Mouse (Mus musculus) thymus, postnatal 10 days (tissue): ENCODE results near the gene Htr3b.
A peak's percentile ranks its signal among the peaks of the same experiment; 100 is the strongest.

ENCODE experiments used
- DNase-seq, 2 experiments: peaks; one replicate each; pipeline ENCODE4 v3.0.0; 2021; ENCODE audit warnings: low spot score in 2 of 2

Gene Htr3b

DNA sequence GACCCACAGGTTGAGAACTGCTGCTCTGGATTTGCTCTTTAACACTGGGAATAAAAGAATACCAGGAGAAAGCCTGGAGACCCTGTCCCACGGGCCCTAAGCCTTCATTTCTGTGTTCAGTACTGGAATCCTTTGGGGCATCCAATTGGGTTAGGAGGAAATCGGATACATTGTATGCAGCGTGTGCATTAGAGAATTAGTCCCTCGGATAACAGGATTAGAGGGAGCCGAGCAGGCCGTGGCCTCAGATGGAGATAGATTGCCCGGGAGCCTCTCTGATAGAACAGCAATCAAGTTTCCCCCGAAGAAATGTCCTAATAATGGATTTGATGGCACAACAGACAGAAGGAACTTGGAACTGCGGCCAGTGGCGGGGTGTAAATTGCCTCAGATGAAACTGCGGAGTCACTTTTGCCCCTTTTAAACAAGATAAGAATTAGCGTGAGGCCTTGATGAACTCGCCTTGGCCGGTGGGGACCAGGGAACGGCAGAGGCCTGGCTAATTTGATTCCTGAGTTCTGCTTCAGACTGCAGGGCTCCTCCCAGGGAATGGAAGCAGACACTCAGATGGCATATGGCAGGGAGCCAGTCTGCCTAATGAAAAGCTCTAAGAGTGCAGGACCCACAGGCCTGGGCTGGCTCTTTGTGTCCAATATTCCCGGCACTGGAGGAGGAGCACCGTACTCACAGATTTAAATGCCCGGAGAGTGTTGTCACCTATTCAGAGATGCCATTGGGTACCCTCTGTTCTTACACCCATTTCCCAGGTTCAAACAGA is 48.6 kb downstream of the Htr3b start:
- DNase-seq = no peak

DNA sequence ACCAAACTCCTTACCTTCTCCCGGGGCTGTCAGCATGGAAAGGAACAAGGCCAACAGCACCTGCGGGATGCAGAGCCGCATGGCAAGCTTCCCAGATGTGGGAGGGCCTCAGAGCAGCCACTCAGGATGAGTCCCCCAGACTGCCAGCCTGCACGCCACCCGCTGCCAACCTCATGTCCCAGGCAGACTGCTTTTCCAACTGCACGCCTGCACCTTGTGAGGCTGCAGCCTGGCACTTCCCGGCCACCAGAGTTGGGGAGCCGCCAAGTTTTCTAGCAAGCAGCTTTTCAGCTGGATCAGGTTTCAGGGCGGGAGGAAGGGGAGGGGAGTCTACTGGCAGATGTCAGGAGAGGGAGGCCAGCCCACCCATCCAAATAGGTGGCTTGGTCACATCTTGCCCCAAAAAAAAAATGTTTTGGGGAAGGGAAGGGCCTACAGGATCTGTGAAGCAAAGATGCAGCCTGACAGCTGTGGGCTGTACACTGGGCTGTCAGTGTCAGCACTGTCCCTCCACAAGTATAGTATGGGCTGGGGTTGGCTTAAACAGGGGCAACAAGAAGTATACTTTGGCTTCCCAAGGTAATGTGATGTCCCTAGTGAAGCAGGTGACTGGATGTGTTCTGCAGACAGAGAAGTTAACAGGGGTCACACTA is 53.8 kb downstream of the Htr3b start, which contains the start of gene Htr3a:
TSS of gene Htr3a (minus strand) at position 215 of the 653 bp plus-strand sequence.
- no peak for DNase-seq

DNA sequence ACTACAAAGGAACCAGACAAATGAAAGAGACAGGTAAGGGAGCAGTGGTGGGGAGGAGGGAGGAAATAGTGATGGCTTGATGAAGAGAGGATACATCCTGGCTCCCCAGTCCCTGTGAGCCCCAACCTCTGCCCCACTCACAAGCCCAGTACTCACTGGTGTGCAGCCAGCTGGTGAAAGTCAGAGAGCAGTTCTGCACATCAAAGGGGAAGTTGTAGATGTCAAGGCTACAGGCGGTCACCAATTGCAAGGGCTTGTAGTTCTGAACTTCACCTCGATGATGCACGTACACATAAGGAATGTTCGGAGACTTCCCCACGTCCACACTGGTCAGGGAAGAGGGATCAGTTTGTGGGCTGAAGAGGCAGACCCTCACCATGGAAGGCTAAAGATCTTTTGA is 60.4 kb downstream of the Htr3b start:
- no peak for DNase-seq

DNA sequence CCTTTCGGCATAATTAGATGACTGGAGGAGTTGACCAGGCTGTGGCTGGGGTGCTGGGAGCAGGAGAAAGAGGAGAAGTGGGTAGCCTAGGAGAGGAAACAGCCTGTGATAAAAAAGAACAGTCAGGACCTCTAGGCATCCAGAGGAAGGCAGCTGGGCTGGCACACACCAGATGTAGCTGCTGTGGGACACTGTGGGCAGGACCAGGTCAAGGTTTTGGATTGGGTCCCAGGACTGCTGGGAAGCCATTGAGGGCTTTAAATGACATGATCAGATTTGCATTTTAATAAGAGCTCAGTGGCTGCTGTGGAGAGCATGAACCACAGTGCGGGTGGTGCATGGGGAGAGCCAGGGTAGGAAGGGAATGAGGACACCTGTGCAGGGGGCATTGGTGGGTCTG is 61.0 kb downstream of the Htr3b start:
- DNase-seq = no peak

DNA sequence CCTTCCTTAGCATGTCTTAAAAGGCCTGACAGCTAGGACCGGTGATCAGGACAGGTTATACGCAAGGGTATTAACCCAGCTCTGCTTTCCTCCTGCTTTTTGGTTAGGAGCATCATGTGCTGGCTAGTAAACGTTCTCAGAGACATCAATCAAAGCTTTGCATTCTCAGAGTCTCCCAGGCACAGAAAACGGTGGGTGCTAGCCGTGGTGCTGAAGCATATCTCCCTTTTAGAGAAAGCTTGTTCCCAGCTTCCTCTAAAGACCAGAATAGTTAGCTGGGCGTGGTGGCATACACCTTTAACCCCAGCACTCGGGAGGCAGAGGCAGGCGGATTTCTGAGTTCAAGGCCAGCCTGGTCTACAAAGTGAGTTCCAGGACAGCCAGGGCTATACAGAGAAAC is 66.2 kb downstream of the Htr3b start:
- peak in 1 of 2 experiments; percentile 12 for DNase-seq

DNA sequence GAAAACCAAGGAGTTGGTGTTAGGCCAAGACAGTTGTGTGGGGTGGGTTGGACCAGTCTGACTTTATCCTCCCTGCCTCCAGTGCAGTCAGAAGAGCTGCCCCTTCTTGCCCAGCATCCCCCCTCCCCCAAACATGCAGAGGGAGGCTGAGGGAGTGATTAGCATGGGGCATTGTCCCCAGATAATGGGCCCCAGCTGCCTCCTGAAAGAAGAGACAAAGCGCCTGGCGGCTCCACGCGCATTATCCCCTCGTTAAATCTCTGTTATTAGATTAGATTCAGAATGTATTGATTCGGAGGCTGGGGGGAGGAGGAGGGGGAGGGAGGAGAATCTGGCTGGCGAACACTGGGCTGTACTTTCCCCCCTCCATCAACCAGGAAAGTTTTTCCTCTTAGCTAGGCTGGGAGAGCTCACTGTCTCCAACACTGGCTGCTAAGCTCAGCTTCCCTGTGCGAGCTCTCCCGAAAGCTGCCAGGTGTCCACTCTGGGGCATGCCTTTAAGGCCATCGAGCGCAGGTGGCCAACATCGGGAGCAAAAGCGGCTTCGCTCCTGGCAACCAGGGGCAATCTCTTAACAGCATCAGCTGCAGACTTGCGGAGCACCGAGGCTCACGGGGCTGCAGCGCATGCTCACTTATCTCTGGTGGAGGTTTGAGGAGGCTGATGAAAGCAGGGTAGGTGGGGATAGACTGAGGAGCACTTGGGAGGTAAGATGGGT is 68.8 kb downstream of the Htr3b start:
- no peak for DNase-seq

DNA sequence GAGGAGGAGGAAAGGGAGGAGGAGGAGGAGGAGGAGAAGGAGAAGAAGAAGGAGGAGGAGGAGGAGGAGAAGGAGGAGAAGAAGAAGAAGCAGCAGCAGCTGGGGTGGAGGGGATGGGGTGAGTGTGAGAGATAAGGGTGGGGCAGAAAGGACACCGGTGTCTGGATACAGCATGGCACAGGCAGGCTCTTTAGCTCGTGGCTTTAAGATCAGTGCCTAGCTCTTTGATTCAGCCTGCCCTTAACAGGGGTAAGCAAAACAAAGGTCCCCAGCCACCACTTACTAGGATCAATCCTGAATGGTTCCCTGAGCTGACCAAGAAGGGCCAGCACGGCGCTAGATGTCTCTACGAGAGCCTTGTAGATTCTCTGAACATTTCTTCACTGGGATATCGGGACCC is 70.0 kb downstream of the Htr3b start:
- DNase-seq = no peak

DNA sequence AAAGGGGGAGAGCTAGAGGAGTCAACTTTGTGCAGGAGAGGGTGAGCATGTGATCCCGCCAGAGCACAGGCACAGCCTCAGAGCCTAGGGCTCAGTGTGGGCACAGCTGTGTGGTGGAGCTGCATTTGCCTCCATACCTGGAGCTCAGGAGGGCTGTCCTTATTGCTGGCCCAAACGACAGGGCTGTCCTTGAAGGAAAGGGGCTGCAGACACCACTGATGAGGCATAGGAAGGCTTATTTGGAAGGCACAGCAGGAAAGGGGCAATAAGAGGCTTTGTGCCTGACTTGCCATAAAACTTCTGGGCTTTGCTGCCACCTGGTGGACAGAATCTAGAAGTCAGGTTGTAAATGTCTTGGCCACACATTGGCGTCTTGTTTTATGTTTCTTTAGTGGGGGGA is 70.8 kb downstream of the Htr3b start:
- DNase-seq = peak; percentile 14 to 64

DNA sequence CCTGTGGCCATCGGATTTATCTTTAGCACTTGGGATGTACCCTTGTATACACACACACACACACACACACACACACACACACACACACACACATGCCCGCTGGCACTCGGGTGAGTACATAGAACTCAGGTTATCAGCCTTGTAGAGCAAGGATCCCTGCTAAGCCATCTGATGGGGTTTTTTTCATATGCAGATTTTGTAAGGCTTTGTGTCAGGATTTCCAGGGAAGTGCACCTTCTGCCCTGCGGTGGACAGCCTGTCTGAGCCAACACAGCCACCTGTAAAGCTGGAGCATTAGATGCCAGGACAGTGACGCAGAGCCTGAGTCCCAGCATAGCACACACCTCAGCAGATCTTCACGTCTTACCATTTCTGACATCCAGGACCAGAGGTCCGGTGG is 75.7 kb downstream of the Htr3b start:
- DNase-seq = no peak
